Mouse (Mus musculus) erythroblast, embryonic 14.5 days (primary cell): ENCODE results near the gene Mgarp.

Experiments used
- GATA1 ChIP-seq: IDR thresholded peaks from 2 replicates; pipeline ENCODE4 v1.6.1; 2012; ENCODE audit warnings: low read length, inconsistent platforms, mixed read lengths
- TAL1 ChIP-seq: IDR thresholded peaks from 3 replicates; pipeline ENCODE4 v1.6.1; 2012; ENCODE audit warnings: low read length, inconsistent platforms, mixed read lengths

DNA sequence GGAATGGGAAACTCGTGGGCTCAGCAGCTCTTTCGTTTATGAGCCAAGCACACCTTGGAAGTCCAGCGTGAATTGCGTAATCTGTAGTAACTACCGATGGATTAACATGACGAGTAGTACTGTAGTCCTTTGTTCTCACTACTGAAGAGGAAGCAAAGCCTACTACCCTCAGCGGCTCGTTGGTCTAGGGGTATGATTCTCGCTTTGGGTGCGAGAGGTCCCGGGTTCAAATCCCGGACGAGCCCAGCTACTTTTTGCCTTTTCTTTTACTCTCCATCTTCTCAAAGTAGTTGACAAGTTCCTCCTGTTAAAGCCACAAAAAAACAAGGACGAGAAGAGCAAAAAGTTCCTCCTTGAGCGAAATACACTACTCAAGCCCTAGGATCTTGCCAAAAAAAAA lies 38.4 kb downstream of the Mgarp start:
- no peak for TF ChIP-seq GATA1
- no peak for TF ChIP-seq TAL1
